Mouse (Mus musculus) frontal cortex, adult (tissue): ENCODE measurements around the gene Gstp3.
A peak's percentile ranks its signal among the peaks of the same experiment; 100 is the strongest.

Experiments
- ATAC-seq: cut with Nextera tagmentation; 2 replicates; pipeline ENCODE4 v1.9.2; 2017; ENCODE audit warnings: mild to moderate bottlenecking, moderate library complexity, mixed read lengths; ENCODE audit not compliant: low TSS enrichment

The Gstp3 gene

DNA sequence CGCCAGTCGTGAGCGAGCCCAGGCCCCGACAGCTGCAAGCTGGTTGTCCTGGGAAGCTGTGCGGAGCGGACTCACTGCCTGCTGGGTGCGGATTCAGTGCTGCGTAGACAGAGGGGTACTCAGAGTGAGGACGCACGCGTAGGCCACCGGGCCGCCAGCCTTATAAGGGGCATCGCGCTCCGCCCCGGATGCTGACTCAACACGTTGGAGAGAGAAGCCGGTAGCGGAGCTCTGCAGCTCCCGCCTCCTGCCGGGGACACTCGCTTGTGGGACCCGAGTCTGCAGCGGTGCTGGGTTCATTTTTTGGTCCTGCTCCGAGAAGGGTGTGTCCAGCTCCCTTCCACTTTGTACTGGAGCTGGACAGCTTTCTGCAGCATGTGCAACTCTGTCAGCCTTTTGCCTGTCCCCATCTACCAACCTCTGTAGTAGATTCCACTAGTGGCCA lies 21.6 kb downstream of the Gstp3 start, which contains the start of gene Gstp1:
Gstp1 (minus strand) TSS at position 198 of the 445 bp plus-strand sequence.
- ATAC-seq: peak; percentile 97

DNA sequence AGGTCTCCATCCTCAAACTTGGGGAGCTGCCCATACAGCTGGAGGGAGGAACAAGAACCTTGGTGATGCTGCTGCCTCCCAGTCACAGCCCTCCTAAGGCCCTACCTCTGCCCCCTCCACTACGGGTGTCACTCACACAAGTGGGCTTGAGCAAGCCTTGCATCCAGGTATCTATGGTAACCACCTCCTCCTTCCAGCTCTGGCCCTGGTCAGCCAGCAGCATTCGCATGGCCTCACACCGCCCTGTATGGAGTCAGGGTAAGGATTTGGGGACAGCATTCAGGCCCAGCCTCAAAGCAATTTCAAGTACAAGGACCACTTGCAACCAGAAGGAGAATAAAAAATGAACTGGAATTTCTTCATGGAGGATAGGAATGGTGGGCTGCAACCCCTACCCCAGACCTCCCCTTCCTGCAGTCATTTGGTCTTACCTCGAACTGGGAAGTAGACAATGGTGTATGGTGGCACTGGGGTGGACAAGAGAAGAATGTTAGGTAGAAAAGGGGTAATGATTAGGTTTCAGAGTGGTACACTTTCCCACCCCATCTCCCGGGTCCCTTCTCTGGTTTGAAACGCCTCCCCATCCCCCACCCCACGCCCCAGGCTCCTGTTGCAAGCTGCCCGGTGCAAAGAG lies 22.1 kb downstream of the Gstp3 start:
- ATAC-seq: 0 out of 2 replicates have a peak, but pooled peaks have one; percentile 13

DNA sequence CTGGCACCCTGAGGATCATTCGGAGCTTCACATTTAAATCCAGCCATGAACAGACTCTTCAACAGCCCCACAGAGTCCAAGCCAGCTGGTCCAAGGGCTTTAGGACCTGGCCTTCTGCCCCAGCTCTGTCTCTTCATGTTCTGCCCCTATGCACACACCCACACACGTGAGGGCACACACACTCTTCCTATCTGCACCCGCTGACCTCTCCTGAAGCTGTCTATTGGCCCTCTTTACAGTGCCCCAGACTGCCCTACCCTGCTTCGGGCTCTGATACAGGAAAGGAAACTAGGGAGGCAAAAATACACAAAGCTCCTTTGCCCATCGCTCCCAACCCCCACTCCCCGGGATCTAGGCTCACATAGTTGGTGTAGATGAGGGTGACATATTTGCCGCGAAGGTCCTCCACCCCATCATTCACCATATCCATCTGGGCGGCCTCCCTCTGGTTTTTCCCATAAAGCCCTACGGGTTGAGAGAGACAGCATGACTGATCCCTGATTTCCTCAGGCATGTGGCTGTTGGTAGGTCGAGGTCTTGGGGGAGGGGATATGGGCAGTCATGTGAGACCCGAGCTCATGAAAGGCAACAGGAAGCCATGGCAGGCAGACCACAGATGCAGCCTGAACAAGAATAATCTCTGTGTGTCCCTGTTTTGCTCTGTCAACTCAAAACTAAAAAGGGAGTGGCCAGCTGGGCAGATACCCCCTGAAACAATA lies 22.9 kb downstream of the Gstp3 start:
- no peak for ATAC-seq

DNA sequence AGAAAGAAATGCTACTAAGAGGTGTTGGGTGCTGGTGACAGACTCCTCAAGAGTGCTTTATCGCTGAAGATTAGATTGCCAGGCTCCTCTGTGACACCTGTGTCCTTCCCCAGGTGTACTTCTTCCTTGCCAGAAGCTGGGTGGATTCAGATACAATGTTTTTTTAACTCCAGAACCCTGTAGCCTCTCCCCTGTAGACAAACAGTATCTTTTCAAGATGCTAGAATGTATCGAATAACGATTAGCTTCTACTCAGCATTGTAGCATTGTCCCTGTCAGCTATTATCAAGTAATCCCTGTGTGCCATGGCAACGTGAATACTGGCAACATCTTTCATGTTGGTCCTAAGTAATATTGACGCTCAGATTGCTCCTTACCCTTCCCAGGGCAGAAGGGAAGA lies 25.6 kb downstream of the Gstp3 start:
- ATAC-seq: no peak

DNA sequence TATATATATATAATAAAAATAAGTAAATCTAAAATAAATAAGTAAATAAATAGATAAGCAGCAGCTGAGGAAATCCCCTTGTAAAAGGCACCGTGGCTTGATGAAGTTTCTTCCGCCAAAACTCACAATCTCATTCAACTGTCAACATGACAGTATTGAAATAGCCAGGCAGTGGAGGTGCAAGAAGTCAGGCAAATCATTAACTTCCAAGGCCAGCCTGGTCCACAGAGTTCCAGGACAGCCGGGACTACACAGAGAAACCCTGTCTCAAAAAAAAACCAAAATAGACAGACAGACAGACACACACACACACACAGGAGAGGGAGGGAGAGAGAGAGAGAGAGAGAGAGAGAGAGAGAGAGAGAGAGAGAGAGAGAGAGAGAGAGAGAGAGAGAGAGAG lies 26.1 kb downstream of the Gstp3 start:
- no peak for ATAC-seq

DNA sequence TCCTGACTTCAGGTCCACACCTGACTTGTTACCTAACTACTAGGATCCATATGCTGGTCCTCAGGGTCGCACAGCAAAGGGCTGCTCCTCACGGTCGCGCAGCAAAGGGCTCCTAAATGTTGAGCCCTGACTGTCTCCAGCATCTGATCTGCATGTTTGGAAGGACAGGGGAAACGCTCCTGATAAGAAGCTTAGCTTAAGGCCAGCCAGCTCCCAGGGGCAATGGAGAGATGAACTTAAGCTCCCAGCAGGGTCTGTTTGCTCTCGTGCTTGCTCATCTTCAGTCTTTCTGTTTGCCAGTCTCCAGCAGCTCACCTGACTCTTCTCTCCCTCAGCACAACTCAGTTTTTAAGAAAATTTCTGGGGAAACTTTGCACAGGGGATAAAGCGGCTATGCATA lies 26.7 kb downstream of the Gstp3 start:
- no peak for ATAC-seq

DNA sequence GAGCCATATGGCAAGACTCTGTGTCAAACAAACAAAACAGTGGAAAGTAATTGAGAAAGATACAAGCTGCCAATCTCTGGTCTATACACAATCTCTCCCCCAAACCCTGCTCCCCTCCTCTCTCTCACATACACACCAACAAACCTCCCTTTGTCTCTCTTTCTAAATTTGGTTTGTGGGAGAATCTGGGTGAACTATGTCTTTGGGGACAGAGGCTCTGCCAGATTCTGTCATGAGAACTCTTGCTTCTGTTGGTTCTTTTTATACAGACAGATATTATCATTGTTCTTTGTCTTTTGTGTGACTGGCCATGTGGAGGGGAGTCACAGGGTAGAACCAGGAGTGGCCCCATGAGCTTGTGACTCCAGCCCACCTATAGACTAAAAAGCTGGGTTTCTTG lies 31.8 kb downstream of the Gstp3 start:
- ATAC-seq: no peak

DNA sequence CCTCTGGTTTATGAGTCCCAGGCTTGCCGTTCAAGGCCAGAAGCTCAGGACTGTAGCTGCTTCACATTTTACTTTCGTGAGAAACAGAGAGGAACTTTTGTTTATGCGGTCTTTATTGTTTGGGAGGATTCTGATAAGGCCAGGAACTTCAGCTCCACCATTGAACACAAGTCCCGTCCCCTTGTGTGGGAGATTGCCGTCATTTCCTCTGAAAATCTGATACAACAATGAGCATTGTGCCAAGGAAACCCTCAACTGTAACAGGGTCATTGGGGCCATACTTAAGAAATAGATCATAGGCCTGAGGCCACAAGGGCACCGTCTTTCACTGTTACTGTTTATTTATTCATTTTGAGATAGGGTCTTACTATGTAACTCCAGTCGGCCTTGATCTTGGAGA lies 36.2 kb downstream of the Gstp3 start:
- no peak for ATAC-seq

DNA sequence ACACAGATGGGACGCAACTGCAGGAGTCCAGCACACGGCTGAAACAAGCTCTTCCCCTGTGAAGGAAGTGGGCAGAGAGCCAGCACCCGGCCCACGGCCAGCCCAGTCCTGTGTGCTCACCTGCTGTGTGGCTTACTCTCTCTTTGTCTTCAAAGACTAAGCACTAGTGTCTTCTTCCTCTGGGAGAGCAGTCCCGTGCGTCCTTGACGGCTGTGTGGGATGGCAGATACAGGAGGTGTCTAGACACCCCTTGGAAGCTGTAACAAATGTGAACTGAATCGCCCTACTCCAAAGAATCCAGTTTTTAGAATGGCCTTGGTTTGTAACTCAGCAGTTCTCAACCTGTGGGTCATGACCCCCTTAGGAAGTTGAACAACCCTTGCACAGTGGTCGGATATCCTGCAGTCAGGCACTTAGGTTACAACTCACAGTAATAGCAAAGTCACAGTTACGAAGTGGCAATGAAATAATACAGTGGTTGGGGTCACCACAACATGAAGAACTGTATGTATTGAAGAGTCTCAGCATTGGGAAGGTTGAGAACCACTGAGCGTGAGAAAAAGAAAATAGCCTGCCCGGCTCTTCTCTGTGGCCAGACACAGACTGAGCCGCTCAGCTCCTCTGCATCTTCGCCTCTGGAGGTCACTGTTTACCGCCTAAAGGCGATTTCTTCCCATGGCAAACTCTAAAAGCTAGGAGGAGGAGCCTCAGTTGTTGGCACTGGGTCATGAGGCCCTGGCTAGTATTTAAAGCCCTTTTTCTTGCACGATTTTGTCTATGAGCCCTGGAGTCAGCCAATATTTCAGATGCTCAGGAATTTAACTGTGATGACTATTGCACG lies 40.4 kb downstream of the Gstp3 start:
- ATAC-seq: peak; percentile 85; the same call in 1 of the 2 replicates

DNA sequence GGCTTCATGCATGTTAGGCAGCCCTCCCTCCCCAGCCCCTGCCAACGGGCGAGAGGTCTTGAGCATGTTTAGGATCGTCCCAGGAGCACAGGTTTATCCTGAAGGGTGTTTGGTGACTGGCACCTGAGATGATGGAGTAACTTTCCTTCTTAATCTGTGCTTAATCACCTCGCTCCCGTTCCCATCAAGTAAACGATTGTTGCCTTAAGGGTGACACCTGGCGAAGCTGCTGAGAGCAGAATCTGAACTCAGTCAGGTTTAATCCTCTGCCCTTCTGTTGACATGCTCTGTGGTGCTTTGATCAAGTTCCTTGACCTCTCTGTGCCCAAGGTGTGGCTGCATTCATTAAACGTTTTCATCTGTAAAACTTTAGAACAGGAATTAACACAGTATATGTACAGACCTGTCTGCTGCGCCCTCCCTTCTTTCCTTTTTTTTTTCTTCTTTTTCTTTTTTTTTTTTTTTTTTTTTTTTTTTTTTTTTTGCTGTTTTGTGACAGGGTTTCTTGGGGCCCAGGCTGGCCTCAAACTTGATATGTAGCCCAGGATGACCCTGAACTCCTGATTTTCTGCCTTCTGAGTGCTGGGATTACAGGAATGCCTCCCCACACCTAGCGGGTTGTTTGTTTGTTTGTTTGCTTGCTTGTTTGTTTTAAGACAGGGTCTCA lies 41.3 kb downstream of the Gstp3 start:
- ATAC-seq: no peak

DNA sequence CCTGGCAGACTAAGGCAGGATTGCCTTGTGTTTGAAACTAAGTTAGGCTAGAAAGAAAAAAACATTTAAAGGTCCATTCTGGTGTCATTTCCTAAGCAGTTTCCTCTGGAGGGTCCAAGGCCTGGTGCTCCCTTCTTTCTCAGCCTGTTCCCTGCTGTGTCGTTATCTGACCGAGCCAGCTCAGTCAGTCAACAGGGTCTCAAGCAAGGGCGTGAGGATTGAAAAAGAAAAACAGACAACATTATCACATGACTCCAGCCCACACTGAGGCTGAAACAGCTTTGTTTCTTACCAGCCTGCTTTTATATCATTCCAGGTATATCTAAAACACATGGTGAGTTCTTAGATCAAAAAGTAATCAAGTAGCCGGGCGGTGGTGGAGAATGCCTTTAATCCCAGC lies 43.7 kb downstream of the Gstp3 start:
- no peak for ATAC-seq

DNA sequence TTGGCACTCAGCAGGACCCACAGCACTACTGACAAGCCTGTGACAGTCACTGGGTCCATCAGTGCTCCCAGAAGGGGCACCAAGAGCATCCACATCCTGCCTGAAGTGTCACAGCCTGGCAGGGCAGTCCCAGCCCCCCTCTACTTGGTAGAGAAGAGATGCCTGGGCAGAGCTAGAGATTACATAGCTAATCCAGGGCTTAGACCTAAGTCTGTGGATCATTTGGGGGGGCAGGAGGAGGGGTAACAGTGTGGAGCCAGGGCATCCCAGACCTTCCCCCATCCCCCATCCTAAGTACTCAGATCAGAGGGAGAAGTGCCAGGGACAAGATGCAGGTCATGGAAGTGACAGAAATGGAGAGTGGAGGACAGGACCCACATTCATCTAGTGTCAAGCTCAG lies 44.6 kb downstream of the Gstp3 start:
- no peak for ATAC-seq

DNA sequence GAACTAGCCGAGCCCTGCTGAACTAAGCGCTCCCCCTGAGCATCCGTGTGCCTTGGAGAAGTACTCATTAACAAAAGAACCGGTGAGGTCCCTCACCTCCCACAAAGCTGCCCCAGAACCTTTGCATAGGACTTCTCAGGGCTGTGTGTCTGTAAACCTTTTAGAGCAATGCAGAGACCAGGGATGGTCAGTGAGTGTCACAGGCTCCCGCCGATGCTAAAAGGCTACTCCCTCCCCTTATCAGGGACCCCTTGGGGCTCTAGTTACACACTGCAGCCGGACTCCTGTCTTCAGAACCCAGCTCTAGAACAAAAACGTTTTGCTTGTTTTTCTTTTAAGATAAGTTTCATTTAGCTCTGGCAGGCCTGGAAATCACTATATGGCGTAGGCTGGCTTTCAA lies 46.3 kb downstream of the Gstp3 start:
- ATAC-seq: peak; percentile 13; the same call in 1 of the 2 replicates

DNA sequence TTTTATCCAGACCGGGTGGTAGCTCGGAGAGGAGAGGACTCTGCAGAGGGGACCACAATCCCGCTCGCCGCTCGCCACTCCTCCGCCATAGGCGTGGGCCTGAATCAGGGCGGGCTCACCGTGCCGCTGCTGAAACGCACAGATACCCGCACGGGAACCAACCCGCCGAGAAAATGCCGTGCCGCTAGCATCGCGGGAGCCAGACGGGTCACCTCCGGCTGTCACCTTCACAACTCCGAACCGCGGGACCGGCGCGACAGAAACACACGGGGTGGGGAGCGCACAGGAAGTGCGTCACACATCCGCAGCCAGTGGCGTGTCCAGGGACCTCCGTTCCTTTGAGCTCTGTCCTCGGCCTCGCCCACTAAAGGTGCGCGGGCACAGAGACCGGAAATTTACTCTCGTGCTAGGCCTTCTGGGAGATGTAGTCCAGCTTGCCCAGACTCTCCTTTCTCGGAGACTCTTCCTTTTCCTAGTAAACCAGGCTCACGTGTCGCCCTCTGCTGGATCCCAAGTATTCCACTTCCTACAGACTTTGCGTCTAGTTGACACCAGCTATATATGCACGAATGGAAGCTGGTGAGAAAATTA lies 46.8 kb downstream of the Gstp3 start, which contains the start of gene Ndufv1:
Ndufv1 (minus strand) TSS at position 375 of the 591 bp plus-strand sequence.
- peak; percentile 99 for ATAC-seq

DNA sequence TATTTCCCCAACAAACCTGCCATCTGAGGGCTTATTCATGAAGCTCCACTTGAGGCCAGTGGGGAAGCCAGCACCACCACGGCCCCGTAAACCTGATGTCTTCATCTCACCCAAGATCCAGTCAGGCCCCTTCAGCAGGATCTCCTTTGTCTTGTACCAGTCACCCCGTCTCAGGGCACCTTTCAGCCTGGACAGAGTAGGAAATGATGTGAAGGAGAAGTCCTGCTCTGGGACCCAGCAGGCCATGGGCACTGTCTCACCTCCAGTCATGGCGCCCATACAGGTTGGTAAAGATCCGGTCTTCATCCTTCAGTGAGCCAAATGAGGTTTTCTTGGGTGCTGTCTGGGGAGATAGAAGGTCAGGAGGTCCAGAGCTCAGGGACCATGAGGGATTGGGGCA lies 48.3 kb downstream of the Gstp3 start:
- no peak for ATAC-seq
